Mouse (Mus musculus) MEL (cell line): ENCODE results near the gene Brinp1. TPM values are rescaled to one million over a fixed set of nuclear protein-coding genes. Genes with fewer than 3 reads are reported as not detected.

Experiments
- DNase-seq: peaks from one replicate; pipeline ENCODE4 v3.0.0; 2011; ENCODE audit warnings: low read depth, low spot score
- H3K27ac ChIP-seq: 2 replicates; pipeline ENCODE4 v1.5.1; 2012; ENCODE audit warnings: low read depth, mild to moderate bottlenecking, control low read depth, low read length, moderate library complexity; ENCODE audit not compliant: control insufficient read depth
- H3K27me3 ChIP-seq, 2 experiments: fragments of 150-350 bp in 1 of 2; sonication (generic) in 1 of 2; 2 replicates each; pipeline ENCODE4 v1.6.1; 2012; ENCODE audit warnings: low read length in 2 of 2, mild to moderate bottlenecking in 2 of 2, improper control_type of control experiment in 1 of 2, moderate library complexity in 1 of 2; ENCODE audit not compliant: insufficient read depth in 2 of 2, control insufficient read depth in 1 of 2
- H3K36me3 ChIP-seq, 2 experiments: 2 replicates each; pipeline ENCODE4 v1.6.1; 2012 to 2014; ENCODE audit warnings: low read length in 2 of 2, improper control_type of control experiment in 1 of 2, inconsistent platforms in 1 of 2, mild to moderate bottlenecking in 1 of 2; ENCODE audit not compliant: insufficient read depth in 2 of 2, control insufficient read depth in 1 of 2
- H3K4me1 ChIP-seq, 2 experiments: fragments of 150-350 bp in 1 of 2; sonication (generic) in 1 of 2; 2 replicates each; pipeline ENCODE4 v1.6.1; 2012; ENCODE audit warnings: low read length in 2 of 2, improper control_type of control experiment in 1 of 2, mild to moderate bottlenecking in 1 of 2; ENCODE audit not compliant: insufficient read depth in 2 of 2, control insufficient read depth in 1 of 2
- H3K4me3 ChIP-seq, 2 experiments: fragments of 150-350 bp in 1 of 2; sonication (generic) in 1 of 2; 2 replicates each; pipeline ENCODE4 v1.5.1; 2012; ENCODE audit warnings: low read depth in 2 of 2, low read length in 2 of 2, mild to moderate bottlenecking in 2 of 2, moderate library complexity in 2 of 2, control low read depth in 1 of 2, improper control_type of control experiment in 1 of 2; ENCODE audit not compliant: control insufficient read depth in 1 of 2, insufficient read depth in 1 of 2
- H3K79me2 ChIP-seq: 2 replicates; pipeline ENCODE4 v1.6.1; 2012; ENCODE audit warnings: mild to moderate bottlenecking, low read length, moderate library complexity; ENCODE audit not compliant: control insufficient read depth, poor library complexity, insufficient read depth
- H3K9ac ChIP-seq: 2 replicates; pipeline ENCODE4 v1.6.1; 2012; ENCODE audit warnings: low read depth, mild to moderate bottlenecking, control low read depth, low read length, moderate library complexity; ENCODE audit not compliant: control insufficient read depth, poor library complexity, severe bottlenecking
- H3K9me3 ChIP-seq: fragments of 150-350 bp; sonication (generic); replicated peaks from 2 replicates; pipeline ENCODE4 v1.6.1; 2012; ENCODE audit warnings: mild to moderate bottlenecking, low read length, improper control_type of control experiment, moderate library complexity; ENCODE audit not compliant: insufficient read depth
- CTCF ChIP-seq, 3 experiments: IDR thresholded peaks in 2 of 3; conservative IDR thresholded peaks in 1 of 3; 2 replicates each; pipeline ENCODE4 v1.5.1; 2011 to 2012; ENCODE audit warnings: low read length in 3 of 3, low read depth in 2 of 3, mild to moderate bottlenecking in 2 of 3, improper control_type of control experiment in 1 of 3, inconsistent platforms in 1 of 3, mixed read lengths in 1 of 3, moderate library complexity in 1 of 3; ENCODE audit not compliant: control insufficient read depth in 1 of 3, insufficient read depth in 1 of 3, poor library complexity in 1 of 3, severe bottlenecking in 1 of 3
- ELF1 ChIP-seq: IDR thresholded peaks from 2 replicates; pipeline ENCODE4 v1.6.1; 2014; ENCODE audit warnings: low read depth, mild to moderate bottlenecking, inconsistent platforms, low read length, improper control_type of control experiment, moderate library complexity
- EP300 ChIP-seq, 2 experiments: IDR thresholded peaks; 2 replicates each; pipeline ENCODE4 v1.6.1; 2011; ENCODE audit warnings: improper control_type of control experiment in 2 of 2, low read length in 2 of 2, low read depth in 1 of 2, mild to moderate bottlenecking in 1 of 2
- ETS1 ChIP-seq: IDR thresholded peaks from 2 replicates; pipeline ENCODE4 v1.6.1; 2012; ENCODE audit warnings: low read depth, mild to moderate bottlenecking, inconsistent platforms, low read length, improper control_type of control experiment, moderate library complexity
- HCFC1 ChIP-seq: IDR thresholded peaks from 2 replicates; pipeline ENCODE4 v1.6.1; 2012; ENCODE audit warnings: low read depth, mild to moderate bottlenecking, inconsistent platforms, low read length, improper control_type of control experiment, moderate library complexity
- JUND ChIP-seq: IDR thresholded peaks from 2 replicates; pipeline ENCODE4 v1.6.1; 2011; ENCODE audit warnings: low read depth, mild to moderate bottlenecking, improper control_type of control experiment, low read length
- KAT2A ChIP-seq: conservative IDR thresholded peaks from 2 replicates; pipeline ENCODE4 v1.6.1; 2012; ENCODE audit warnings: low read depth, low read length, improper control_type of control experiment, inconsistent platforms
- MYC ChIP-seq: IDR thresholded peaks from 2 replicates; pipeline ENCODE4 v1.6.1; 2011; ENCODE audit warnings: low read depth, mild to moderate bottlenecking, low read length, improper control_type of control experiment, moderate library complexity
- POLR2AphosphoS2 ChIP-seq: IDR thresholded peaks from 2 replicates; pipeline ENCODE4 v1.6.1; 2011; ENCODE audit warnings: low read length, improper control_type of control experiment
- POLR2AphosphoS5 ChIP-seq: IDR thresholded peaks from 2 replicates; pipeline ENCODE4 v1.6.1; 2012; ENCODE audit warnings: low read depth, borderline replicate concordance, mild to moderate bottlenecking, inconsistent platforms, low read length, moderate library complexity, mixed read lengths
- RAD21 ChIP-seq: IDR thresholded peaks from 2 replicates; pipeline ENCODE4 v1.6.1; 2011; ENCODE audit warnings: mild to moderate bottlenecking, low read depth, low read length, improper control_type of control experiment
- TBP ChIP-seq: IDR thresholded peaks from 2 replicates; pipeline ENCODE4 v1.8.0; 2011; ENCODE audit warnings: low read depth, low read length, improper control_type of control experiment
- TCF12 ChIP-seq: IDR thresholded peaks from 2 replicates; pipeline ENCODE4 v1.6.1; 2014; ENCODE audit warnings: low read depth, mild to moderate bottlenecking, inconsistent platforms, low read length, improper control_type of control experiment, moderate library complexity
- USF1 ChIP-seq: IDR thresholded peaks from 2 replicates; pipeline ENCODE4 v1.6.1; 2014; ENCODE audit warnings: low read depth, mild to moderate bottlenecking, inconsistent platforms, low read length, improper control_type of control experiment, moderate library complexity
- ZMIZ1 ChIP-seq: IDR thresholded peaks from 2 replicates; pipeline ENCODE4 v1.6.1; 2012; ENCODE audit warnings: low read depth, mild to moderate bottlenecking, inconsistent platforms, low read length, improper control_type of control experiment, moderate library complexity
- ZNF384 ChIP-seq: IDR thresholded peaks from 2 replicates; pipeline ENCODE4 v1.6.1; 2012; ENCODE audit warnings: low read depth, mild to moderate bottlenecking, inconsistent platforms, low read length, improper control_type of control experiment
- polyA plus RNA-seq, 2 experiments: library from polyadenylated mRNA; stranded (reverse) in 1 of 2; unstranded in 1 of 2; fragments of >175 nt in 1 of 2; fragments of >200 nt in 1 of 2; gene quantifications; 2 replicates each; pipeline versions ENCODE4 v1.2.1 to v1.2.4; 2012; ENCODE audit warnings: low replicate concordance in 2 of 2, low read depth in 1 of 2; ENCODE audit not compliant: insufficient read length in 2 of 2, insufficient read depth in 1 of 2, missing spikeins in 1 of 2
- total RNA-seq: library from RNA; depleted of rRNA; stranded (reverse); fragments of 300-350 nt; gene quantifications from 2 replicates; pipeline ENCODE4 v1.2.3, GENCODE M21; 2012; rRNA removed

Gene Brinp1
- total RNA-seq (not detected in 2 replicates), polyA plus RNA-seq (not detected)

GRCm38 (mm10) chr4:68954322-68954901, at the start of gene Brinp1:
Gene Brinp1 (minus strand): TSS chr4:68954397.
- Histone ChIP-seq H3K27me3 (no peaks in the 10 kb centered on the region), H3K27ac (no peak within 1 kb of the TSS), H3K36me3 (no peaks in the 10 kb centered on the region), H3K4me3 (no peak within 1 kb of the TSS), H3K9me3 (no peaks in the 10 kb centered on the region), H3K79me2 (no peaks in the 10 kb centered on the region), H3K9ac (no peak within 1 kb of the TSS), H3K4me1 (no peaks in the 10 kb centered on the region)
- DNase-seq = no peak
- no peak for TF ChIP-seq ETS1
- TF ChIP-seq USF1 = no peak
- TF ChIP-seq CTCF (IDR thresholded peaks at IDR 0.05 in 2 of 3, conservative IDR thresholded peaks at IDR 0.05 in 1 of 3; ENCODE audit: control insufficient read depth in 1 of 3, insufficient read depth in 1 of 3, low read depth in 2 of 3, low read length in 3 of 3, poor library complexity in 1 of 3, severe bottlenecking in 1 of 3) = no peak

- Histone ChIP-seq H3K4me3 (no peak overlapping the region), H3K9ac (no peak overlapping the region), H3K79me2 (no peaks in the 10 kb centered on the region), H3K27me3 (no peaks in the 10 kb centered on the region), H3K9me3 (no peaks in the 10 kb centered on the region), H3K27ac (no peak overlapping the region), H3K36me3 (no peaks in the 10 kb centered on the region), H3K4me1 (no peaks in the 10 kb centered on the region)
- no peak for DNase-seq
- TF ChIP-seq ELF1 (no peak), HCFC1 (no peak), EP300 (IDR thresholded peaks at IDR 0.05; ENCODE audit: low read depth in 1 of 2, low read length in 2 of 2) (no peak), ZMIZ1 (no peak), KAT2A (no peak), MYC (no peak), TCF12 (no peak), ZNF384 (no peak), RAD21 (no peak), POLR2AphosphoS2 (no peak), CTCF (IDR thresholded peaks at IDR 0.05 in 2 of 3, conservative IDR thresholded peaks at IDR 0.05 in 1 of 3; ENCODE audit: control insufficient read depth in 1 of 3, insufficient read depth in 1 of 3, low read depth in 2 of 3, low read length in 3 of 3, poor library complexity in 1 of 3, severe bottlenecking in 1 of 3) (no peak)
These were observed 3.1 kb upstream of the Brinp1 start for GRCm38 (mm10) chr4:68957265-68957664.

- Histone ChIP-seq H3K4me1 (no peaks in the 10 kb centered on the region), H3K36me3 (no peaks in the 10 kb centered on the region), H3K4me3 (no peak overlapping the region), H3K27ac (no peak overlapping the region), H3K9ac (no peak overlapping the region), H3K9me3 (no peaks in the 10 kb centered on the region), H3K27me3 (no peaks in the 10 kb centered on the region), H3K79me2 (no peaks in the 10 kb centered on the region)
- TF ChIP-seq TBP = no peak
- no peak for TF ChIP-seq TCF12
- no peak for TF ChIP-seq ELF1
- no peak for TF ChIP-seq EP300 (IDR thresholded peaks at IDR 0.05; ENCODE audit: low read depth in 1 of 2, low read length in 2 of 2)
- TF ChIP-seq KAT2A = no peak
- TF ChIP-seq POLR2AphosphoS2 = no peak
- no peak for TF ChIP-seq CTCF (IDR thresholded peaks at IDR 0.05 in 2 of 3, conservative IDR thresholded peaks at IDR 0.05 in 1 of 3; ENCODE audit: control insufficient read depth in 1 of 3, insufficient read depth in 1 of 3, low read depth in 2 of 3, low read length in 3 of 3, poor library complexity in 1 of 3, severe bottlenecking in 1 of 3)
- no peak for TF ChIP-seq POLR2AphosphoS5
- no peak for TF ChIP-seq JUND
- TF ChIP-seq ZNF384 = no peak
- peak; percentile 32 for DNase-seq
These were observed 1.4 kb upstream of the Brinp1 start for GRCm38 (mm10) chr4:68955621-68956020.
